Mouse (Mus musculus): ENCODE measurements around the gene Scn4a. TPM values are rescaled to one million over a fixed set of nuclear protein-coding genes. Genes with fewer than 3 reads are reported as not detected.

Gene Scn4a
- polyA plus RNA-seq, 1 experiment from 2014 or later, result 0.02 TPM

DNA sequence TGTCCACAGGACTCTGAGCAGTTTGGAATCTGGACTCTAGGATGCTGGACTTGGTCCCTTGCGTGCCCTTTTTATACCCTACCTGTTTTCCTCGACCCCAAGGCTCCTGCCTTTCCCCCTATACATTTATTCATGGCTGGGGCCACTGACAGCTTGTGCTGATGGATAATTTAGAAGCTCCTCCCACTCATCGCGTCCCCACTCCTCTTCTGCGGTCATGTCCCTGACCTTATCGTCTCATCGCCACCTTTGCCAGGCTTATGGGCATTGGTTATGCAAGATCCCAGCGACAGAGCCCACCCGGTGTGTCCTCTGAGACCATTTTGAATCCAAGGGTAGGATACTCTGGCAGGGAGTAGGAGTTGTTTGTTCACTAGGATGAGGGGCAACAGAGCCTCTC, 51.3 kb downstream of the Scn4a start, which contains the start of gene Gh:
Gene Gh, minus strand, starts transcription at position 101 of the 400 bp plus-strand sequence.
- Histone ChIP-seq H3K9me3 (ENCODE audit: control insufficient read depth, low read length) (no peaks in the 10 kb centered on the region), H3K36me3 (ENCODE audit: control insufficient read depth, insufficient read depth, low read length) (no peaks in the 10 kb centered on the region), H3K27ac (replicated peaks) (no peak within 1 kb of the TSS), H3K27me3 (ENCODE audit: control insufficient read depth, insufficient read depth, low read length) (no peaks in the 10 kb centered on the region), H3K4me2 (replicated peaks; ENCODE audit: low read depth) (no peak within 1 kb of the TSS), H3K4me1 (replicated peaks; ENCODE audit: control insufficient read depth, insufficient read depth) (no peaks in the 10 kb centered on the region), H3K9ac (ENCODE audit: low read length) (no peak within 1 kb of the TSS), H3K4me3 (ENCODE audit: low read depth, low read length) (no peak within 1 kb of the TSS)
- ATAC-seq (ENCODE audit: low FRiP score, low TSS enrichment) (no peak), DNase-seq (ENCODE audit: low spot score) (no peak)
- 77% methylated on average over 9 of the region's 9 CpGs for WGBS
- TF ChIP-seq EP300 (optimal IDR thresholded peaks at IDR 0.05) (no peak), CTCF (IDR thresholded peaks at IDR 0.05; ENCODE audit: low read depth) (no peak)

- no peak overlapping the region for H3K9ac ChIP-seq (ENCODE audit: low read length)
- no peak for ATAC-seq (ENCODE audit: low FRiP score, low TSS enrichment)
- no peak overlapping the region for H3K4me3 ChIP-seq (ENCODE audit: low read depth, low read length)
- DNase-seq (ENCODE audit: low spot score), result no peak
- no peaks in the 10 kb centered on the region for H3K27me3 ChIP-seq (ENCODE audit: control insufficient read depth, insufficient read depth, low read length)
- H3K4me1 ChIP-seq (replicated peaks; ENCODE audit: control insufficient read depth, insufficient read depth), result no peaks in the 10 kb centered on the region
- H3K27ac ChIP-seq (replicated peaks), result no peak overlapping the region
- TF ChIP-seq EP300 (optimal IDR thresholded peaks at IDR 0.05) (no peak), CTCF (IDR thresholded peaks at IDR 0.05; ENCODE audit: low read depth) (no peak)
- WGBS, result 82% methylated on average over 2 of the region's 2 CpGs
- H3K4me2 ChIP-seq (replicated peaks; ENCODE audit: low read depth), result no peak overlapping the region
- no peaks in the 10 kb centered on the region for H3K9me3 ChIP-seq (ENCODE audit: control insufficient read depth, low read length)
- H3K36me3 ChIP-seq (ENCODE audit: control insufficient read depth, insufficient read depth, low read length), result no peaks in the 10 kb centered on the region
These were observed 61.2 kb downstream of the Scn4a start for GRCm38 (mm10) chr11:106291861-106292260.

DNA sequence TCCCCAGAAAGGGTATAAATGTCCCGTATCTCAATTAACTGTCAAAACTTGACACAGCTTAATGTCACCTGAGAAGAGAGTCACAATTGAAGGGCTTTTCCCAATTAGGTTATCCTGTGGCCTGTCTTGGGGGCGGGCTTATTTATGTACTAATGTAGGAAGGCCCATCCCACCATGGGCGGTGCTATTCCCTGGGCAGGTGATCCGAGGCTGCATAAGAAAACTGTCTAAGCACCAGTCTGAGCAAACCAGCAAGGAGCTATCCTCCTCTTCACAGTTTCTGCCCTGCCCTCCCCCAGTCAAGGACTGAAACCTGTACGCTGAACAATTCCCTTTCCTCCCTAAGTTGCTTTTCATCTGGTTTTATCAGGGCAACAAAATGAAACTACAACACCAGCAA, 62.7 kb downstream of the Scn4a start:
- no peak overlapping the region for H3K27ac ChIP-seq (replicated peaks)
- no peaks in the 10 kb centered on the region for H3K27me3 ChIP-seq (ENCODE audit: control insufficient read depth, insufficient read depth, low read length)
- H3K9me3 ChIP-seq (ENCODE audit: control insufficient read depth, low read length), result no peaks in the 10 kb centered on the region
- no peak for DNase-seq (ENCODE audit: low spot score)
- TF ChIP-seq EP300 (optimal IDR thresholded peaks at IDR 0.05) (no peak), CTCF (IDR thresholded peaks at IDR 0.05; ENCODE audit: low read depth) (no peak)
- no peaks in the 10 kb centered on the region for H3K36me3 ChIP-seq (ENCODE audit: control insufficient read depth, insufficient read depth, low read length)
- H3K4me3 ChIP-seq (ENCODE audit: low read depth, low read length), result no peak overlapping the region
- H3K4me2 ChIP-seq (replicated peaks; ENCODE audit: low read depth), result no peak overlapping the region
- H3K4me1 ChIP-seq (replicated peaks; ENCODE audit: control insufficient read depth, insufficient read depth), result no peaks in the 10 kb centered on the region
- no peak for ATAC-seq (ENCODE audit: low FRiP score, low TSS enrichment)
- H3K9ac ChIP-seq (ENCODE audit: low read length), result no peak overlapping the region
- WGBS, result 91% methylated on average over 5 of the region's 5 CpGs

- TF ChIP-seq CTCF (IDR thresholded peaks at IDR 0.05; ENCODE audit: low read depth) (peak; percentile 56), EP300 (optimal IDR thresholded peaks at IDR 0.05) (no peak)
- H3K9ac ChIP-seq (ENCODE audit: low read length), result no peak overlapping the region
- ATAC-seq (ENCODE audit: low FRiP score, low TSS enrichment) (peak; percentile 40; the same call in 1 of the 2 replicates), DNase-seq (ENCODE audit: low spot score) (peak; percentile 45)
- H3K27ac ChIP-seq (replicated peaks), result no peak overlapping the region
- H3K27me3 ChIP-seq (ENCODE audit: control insufficient read depth, insufficient read depth, low read length), result no peaks in the 10 kb centered on the region
- H3K4me1 ChIP-seq (replicated peaks; ENCODE audit: control insufficient read depth, insufficient read depth), result no peaks in the 10 kb centered on the region
- no peaks in the 10 kb centered on the region for H3K9me3 ChIP-seq (ENCODE audit: control insufficient read depth, low read length)
- WGBS, result 51% methylated on average over 8 of the region's 8 CpGs
- no peak overlapping the region for H3K4me2 ChIP-seq (replicated peaks; ENCODE audit: low read depth)
- no peak overlapping the region for H3K4me3 ChIP-seq (ENCODE audit: low read depth, low read length)
- H3K36me3 ChIP-seq (ENCODE audit: control insufficient read depth, insufficient read depth, low read length), result no peaks in the 10 kb centered on the region
These were observed 63.7 kb downstream of the Scn4a start for GRCm38 (mm10) chr11:106289369-106289768.

- no peak for TF ChIP-seq EP300 (optimal IDR thresholded peaks at IDR 0.05)
- no peak for TF ChIP-seq CTCF (IDR thresholded peaks at IDR 0.05; ENCODE audit: low read depth)
- Histone ChIP-seq H3K4me3 (ENCODE audit: low read depth, low read length) (no peak overlapping the region), H3K4me2 (replicated peaks; ENCODE audit: low read depth) (no peak overlapping the region), H3K27ac (replicated peaks) (no peak overlapping the region), H3K36me3 (ENCODE audit: control insufficient read depth, insufficient read depth, low read length) (no peaks in the 10 kb centered on the region), H3K9me3 (ENCODE audit: control insufficient read depth, low read length) (no peaks in the 10 kb centered on the region), H3K4me1 (replicated peaks; ENCODE audit: control insufficient read depth, insufficient read depth) (no peaks in the 10 kb centered on the region), H3K9ac (ENCODE audit: low read length) (no peak overlapping the region), H3K27me3 (ENCODE audit: control insufficient read depth, insufficient read depth, low read length) (no peaks in the 10 kb centered on the region)
- no peak for ATAC-seq (ENCODE audit: low FRiP score, low TSS enrichment)
- WGBS, result 46% methylated on average over 11 of the region's 11 CpGs
- DNase-seq (ENCODE audit: low spot score), result no peak
These were observed 66.1 kb downstream of the Scn4a start for GRCm38 (mm10) chr11:106286987-106287386.

GRCm38 (mm10) chr11:106286206-106286605, 66.9 kb downstream of the Scn4a start:
- H3K9me3 ChIP-seq (ENCODE audit: control insufficient read depth, low read length), result no peaks in the 10 kb centered on the region
- no peaks in the 10 kb centered on the region for H3K4me1 ChIP-seq (replicated peaks; ENCODE audit: control insufficient read depth, insufficient read depth)
- no peaks in the 10 kb centered on the region for H3K36me3 ChIP-seq (ENCODE audit: control insufficient read depth, insufficient read depth, low read length)
- TF ChIP-seq CTCF (IDR thresholded peaks at IDR 0.05; ENCODE audit: low read depth), result no peak
- no peak for TF ChIP-seq EP300 (optimal IDR thresholded peaks at IDR 0.05)
- H3K4me2 ChIP-seq (replicated peaks; ENCODE audit: low read depth), result no peak overlapping the region
- H3K9ac ChIP-seq (ENCODE audit: low read length), result no peak overlapping the region
- WGBS, result 90% methylated on average over 7 of the region's 7 CpGs
- no peak overlapping the region for H3K4me3 ChIP-seq (ENCODE audit: low read depth, low read length)
- DNase-seq (ENCODE audit: low spot score) (no peak), ATAC-seq (ENCODE audit: low FRiP score, low TSS enrichment) (no peak)
- H3K27ac ChIP-seq (replicated peaks), result no peak overlapping the region
- no peaks in the 10 kb centered on the region for H3K27me3 ChIP-seq (ENCODE audit: control insufficient read depth, insufficient read depth, low read length)
